Mouse (Mus musculus) midbrain, embryonic 13.5 days (tissue): ENCODE results near the gene Zcchc9. TPM values are rescaled to one million over a fixed set of nuclear protein-coding genes. Genes with fewer than 3 reads are reported as not detected.

ENCODE experiments used
- ATAC-seq: fragments of 200-750 bp; cut with Nextera tagmentation; 2 replicates; pipeline ENCODE4 v1.8.0; 2017; ENCODE audit warnings: mild to moderate bottlenecking, moderate TSS enrichment, moderate library complexity
- H3K27ac ChIP-seq: fragments of 300-500 bp; sonication (generic); 2 replicates; pipeline ENCODE4 v1.5.1; 2015; ENCODE audit warnings: inconsistent platforms, mild to moderate bottlenecking, moderate library complexity
- H3K27me3 ChIP-seq: fragments of 300-500 bp; sonication (generic); 2 replicates; pipeline ENCODE4 v1.6.1; 2015; ENCODE audit warnings: mild to moderate bottlenecking, inconsistent platforms
- H3K36me3 ChIP-seq: fragments of 300-500 bp; sonication (generic); 2 replicates; pipeline ENCODE4 v1.6.1; 2015; ENCODE audit warnings: mild to moderate bottlenecking, inconsistent platforms
- H3K4me1 ChIP-seq: fragments of 300-500 bp; sonication (generic); replicated peaks from 2 replicates; pipeline ENCODE4 v1.6.1; 2015; ENCODE audit warnings: inconsistent platforms
- H3K4me2 ChIP-seq: fragments of 300-500 bp; sonication (generic); replicated peaks from 2 replicates; pipeline ENCODE4 v1.6.1; 2015; ENCODE audit warnings: moderate library complexity, mild to moderate bottlenecking, inconsistent platforms
- H3K4me3 ChIP-seq: fragments of 300-500 bp; sonication (generic); replicated peaks from 2 replicates; pipeline ENCODE4 v1.5.1; 2015; ENCODE audit warnings: mild to moderate bottlenecking, inconsistent platforms
- H3K9ac ChIP-seq: fragments of 300-500 bp; sonication (generic); replicated peaks from 2 replicates; pipeline ENCODE4 v1.6.1; 2015; ENCODE audit warnings: mild to moderate bottlenecking, inconsistent platforms
- H3K9me3 ChIP-seq: fragments of 300-500 bp; sonication (generic); 2 replicates; pipeline ENCODE4 v1.6.1; 2016; ENCODE audit warnings: mild to moderate bottlenecking, inconsistent platforms
- WGBS: fragments of 180-500 bp; shearing (Covaris S2); methylation state at CpG from one replicate; pipeline ENCODE4 v1.1.7; 2015; 5-methylcytosine and 5-hydroxymethylcytosine counted together
- polyA plus RNA-seq: library from polyadenylated mRNA; unstranded; fragments of >200 nt; fragmentation: Nextera tagmentation; extraction: Ambion mirVana; gene quantifications from 2 replicates; pipeline ENCODE4 v1.2.1, GENCODE M21; 2015

Zcchc9 gene
- 26.0 and 27.2 TPM in 2 replicates for polyA plus RNA-seq

DNA sequence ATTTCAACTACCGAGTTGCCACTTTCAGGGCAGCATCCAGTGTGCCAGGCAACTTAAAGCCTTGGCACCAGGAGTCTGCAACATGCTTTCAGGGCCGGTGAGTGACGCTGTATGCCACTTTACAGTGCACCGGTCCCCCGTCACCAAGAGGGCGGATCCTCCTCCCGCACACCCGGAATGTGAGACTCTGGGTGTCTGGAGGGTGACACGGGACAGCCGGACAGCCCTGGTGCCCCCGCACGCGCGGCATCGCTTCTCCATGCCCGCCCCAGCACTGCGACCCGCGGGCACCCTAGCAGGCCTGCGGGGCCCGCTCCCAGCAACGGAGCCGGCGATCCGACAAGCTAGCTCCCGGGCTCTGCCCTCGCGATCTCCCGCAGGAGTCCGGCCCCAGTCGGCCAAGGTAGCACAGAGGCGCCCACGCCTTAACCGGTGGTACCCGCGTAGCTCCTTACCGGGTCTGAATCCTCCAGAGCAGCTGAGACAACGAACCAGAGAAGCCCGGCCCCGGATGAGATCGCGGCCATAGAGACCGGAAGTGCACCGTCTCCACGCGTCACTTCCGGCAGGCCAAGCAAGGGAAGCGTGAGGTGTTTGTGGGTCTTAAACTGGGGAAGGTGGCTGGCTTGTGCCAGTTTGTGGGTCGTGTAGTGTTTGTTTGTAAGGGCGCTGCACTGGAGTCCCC lies at the start of gene Zcchc9:
Gene Zcchc9 (minus strand): TSS at position 551 of the 685 bp plus-strand sequence.
- peak within 1 kb of the TSS; percentile 95 for H3K4me3 ChIP-seq
- H3K4me2 ChIP-seq: peak within 1 kb of the TSS; percentile 62
- under 1% methylated on average over 50 of the region's 50 CpGs for WGBS
- H3K27me3 ChIP-seq: no peaks in the 10 kb centered on the region
- peaks cover 14% of the 10 kb centered on the region for H3K4me1 ChIP-seq
- H3K9ac ChIP-seq: peak within 1 kb of the TSS; percentile 98
- H3K27ac ChIP-seq: peak within 1 kb of the TSS; percentile 96
- ATAC-seq: peak; percentile 99
- peaks cover 18% of the 10 kb centered on the region for H3K36me3 ChIP-seq
- H3K9me3 ChIP-seq: no peaks in the 10 kb centered on the region

DNA sequence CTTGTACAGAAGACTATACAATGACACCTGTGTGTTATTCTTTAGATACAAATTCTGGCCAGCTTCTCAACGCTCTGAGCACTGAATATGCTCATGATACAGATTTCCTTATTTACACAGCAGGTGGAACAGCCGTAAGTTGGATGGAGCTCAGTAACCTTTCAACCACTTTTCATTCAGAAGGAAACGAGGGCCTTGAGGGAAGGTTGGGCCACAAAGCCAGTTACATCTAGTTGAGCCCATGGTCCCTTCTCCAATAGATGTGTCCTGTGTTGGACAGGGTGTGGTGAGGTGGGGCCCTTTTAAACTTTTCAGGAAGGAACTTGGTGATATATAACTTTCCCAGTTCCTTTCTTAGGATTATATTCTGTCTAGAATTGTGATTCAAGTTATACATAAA lies 46.9 kb upstream of the Zcchc9 start:
- no peaks in the 10 kb centered on the region; the same call in 1 of the 2 replicates for H3K9me3 ChIP-seq
- no peaks in the 10 kb centered on the region for H3K4me1 ChIP-seq
- H3K27me3 ChIP-seq: no peaks in the 10 kb centered on the region
- no peak overlapping the region for H3K4me3 ChIP-seq
- no peak for ATAC-seq
- H3K27ac ChIP-seq: no peak overlapping the region
- 80% methylated on average over 3 of the region's 3 CpGs for WGBS
- H3K36me3 ChIP-seq: no peaks in the 10 kb centered on the region
- no peak overlapping the region for H3K9ac ChIP-seq
- H3K4me2 ChIP-seq: no peak overlapping the region

GRCm38 (mm10) chr13:91827876-91828275 lies 20.4 kb upstream of the Zcchc9 start:
- no peak overlapping the region for H3K4me3 ChIP-seq
- ATAC-seq: no peak

GRCm38 (mm10) chr13:91826066-91826465 lies 18.6 kb upstream of the Zcchc9 start:
- Histone ChIP-seq H3K9me3 (no peaks in the 10 kb centered on the region), H3K9ac (no peak overlapping the region)

More at GRCm38 (mm10) chr13:91827876-91828275, 20.4 kb upstream of the Zcchc9 start:
- Histone ChIP-seq H3K4me1 (no peaks in the 10 kb centered on the region), H3K27me3 (no peaks in the 10 kb centered on the region), H3K27ac (no peak overlapping the region), H3K36me3 (no peaks in the 10 kb centered on the region), H3K9ac (no peak overlapping the region), H3K4me2 (no peak overlapping the region), H3K9me3 (no peaks in the 10 kb centered on the region)

DNA sequence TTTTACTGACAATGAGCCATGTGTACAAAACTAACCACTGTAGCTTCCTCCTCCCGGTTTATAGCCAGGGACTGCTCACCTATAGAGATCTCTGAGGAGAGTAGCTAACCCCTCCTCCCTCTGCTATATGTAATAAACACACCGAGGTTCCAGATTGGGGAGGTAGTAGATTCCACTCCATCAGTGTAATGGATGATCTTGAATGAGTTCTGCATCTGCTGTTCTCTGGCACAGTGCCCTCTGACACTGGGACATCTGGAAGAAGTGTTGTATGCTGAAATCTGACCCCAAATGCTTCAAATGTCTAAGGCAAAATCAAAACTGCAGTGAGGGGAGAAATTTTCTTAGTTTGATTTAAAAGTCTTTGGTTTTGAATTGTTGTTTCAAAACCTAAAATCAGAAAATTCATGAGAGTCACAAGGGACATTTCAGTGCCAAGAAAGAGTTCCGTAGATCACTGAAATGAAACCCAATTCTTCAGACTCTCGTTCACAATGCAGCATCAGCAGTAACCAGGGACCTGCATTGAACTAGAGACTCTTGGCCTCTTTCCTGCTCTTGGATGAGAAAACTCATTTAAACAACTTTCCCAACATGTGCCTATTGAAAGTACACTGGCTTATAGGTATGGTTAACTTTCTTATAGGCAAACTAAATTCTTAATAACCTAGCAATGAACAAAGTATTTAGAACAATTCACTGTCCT lies 17.5 kb upstream of the Zcchc9 start:
- Histone ChIP-seq H3K9ac (no peak overlapping the region), H3K4me2 (no peak overlapping the region), H3K27me3 (no peaks in the 10 kb centered on the region), H3K4me3 (no peak overlapping the region), H3K36me3 (no peaks in the 10 kb centered on the region), H3K27ac (no peak overlapping the region), H3K9me3 (no peaks in the 10 kb centered on the region), H3K4me1 (no peaks in the 10 kb centered on the region)
- WGBS: 82% methylated on average over 4 of the region's 4 CpGs
- no peak for ATAC-seq

More at GRCm38 (mm10) chr13:91826066-91826465, 18.6 kb upstream of the Zcchc9 start:
- WGBS: 81% methylated on average over 2 of the region's 2 CpGs
- no peaks in the 10 kb centered on the region for H3K4me1 ChIP-seq
- H3K4me3 ChIP-seq: no peak overlapping the region
- no peak overlapping the region for H3K4me2 ChIP-seq
- H3K27me3 ChIP-seq: no peaks in the 10 kb centered on the region
- ATAC-seq: no peak
- no peaks in the 10 kb centered on the region for H3K36me3 ChIP-seq
- no peak overlapping the region for H3K27ac ChIP-seq

DNA sequence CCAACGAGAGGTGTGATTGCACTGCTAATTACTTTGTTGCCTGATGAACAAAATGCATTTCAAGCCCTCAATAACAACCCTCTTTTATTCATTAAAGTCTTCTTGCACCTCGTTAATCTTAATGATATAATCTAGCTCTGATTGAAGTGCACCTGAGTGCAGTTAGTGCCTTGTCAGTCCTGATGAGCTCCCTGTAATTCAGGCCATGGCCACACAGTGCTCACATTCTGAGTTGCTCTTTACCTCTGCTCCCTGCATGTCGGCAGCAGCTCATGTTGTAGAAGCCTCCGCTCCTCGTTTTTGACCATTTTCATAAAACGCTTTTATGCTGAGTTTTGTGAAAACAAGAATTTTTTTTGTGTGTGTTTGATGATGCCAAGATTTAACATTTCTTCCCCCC lies 16.2 kb upstream of the Zcchc9 start:
- no peak overlapping the region for H3K4me3 ChIP-seq
- no peak overlapping the region for H3K27ac ChIP-seq
- no peak for ATAC-seq
- no peak overlapping the region for H3K4me2 ChIP-seq
- H3K9me3 ChIP-seq: no peaks in the 10 kb centered on the region
- WGBS: 78% methylated on average over 6 of the region's 6 CpGs
- no peaks in the 10 kb centered on the region for H3K4me1 ChIP-seq
- H3K9ac ChIP-seq: no peak overlapping the region
- no peaks in the 10 kb centered on the region for H3K27me3 ChIP-seq
- H3K36me3 ChIP-seq: no peaks in the 10 kb centered on the region

- Histone ChIP-seq H3K9me3 (0 out of 2 replicates have a peak, but pooled peaks cover 2% of the 10 kb centered on the region), H3K27me3 (no peaks in the 10 kb centered on the region), H3K9ac (no peak overlapping the region), H3K27ac (no peak overlapping the region), H3K4me1 (no peaks in the 10 kb centered on the region), H3K36me3 (no peaks in the 10 kb centered on the region), H3K4me3 (no peak overlapping the region), H3K4me2 (no peak overlapping the region)
- 92% methylated on average over 5 of the region's 5 CpGs for WGBS
- no peak for ATAC-seq
Observed at GRCm38 (mm10) chr13:91814670-91815069, 7.2 kb upstream of the Zcchc9 start.

GRCm38 (mm10) chr13:91809476-91809875 lies 2.0 kb upstream of the Zcchc9 start:
- Histone ChIP-seq H3K27ac (no peak overlapping the region), H3K4me3 (no peak overlapping the region), H3K27me3 (no peaks in the 10 kb centered on the region), H3K36me3 (peaks cover 13% of the 10 kb centered on the region), H3K4me2 (no peak overlapping the region), H3K4me1 (peaks cover 14% of the 10 kb centered on the region), H3K9ac (no peak overlapping the region), H3K9me3 (0 out of 2 replicates have a peak, but pooled peaks cover 2% of the 10 kb centered on the region)
- no peak for ATAC-seq
- 43% methylated on average over 2 of the region's 2 CpGs for WGBS

DNA sequence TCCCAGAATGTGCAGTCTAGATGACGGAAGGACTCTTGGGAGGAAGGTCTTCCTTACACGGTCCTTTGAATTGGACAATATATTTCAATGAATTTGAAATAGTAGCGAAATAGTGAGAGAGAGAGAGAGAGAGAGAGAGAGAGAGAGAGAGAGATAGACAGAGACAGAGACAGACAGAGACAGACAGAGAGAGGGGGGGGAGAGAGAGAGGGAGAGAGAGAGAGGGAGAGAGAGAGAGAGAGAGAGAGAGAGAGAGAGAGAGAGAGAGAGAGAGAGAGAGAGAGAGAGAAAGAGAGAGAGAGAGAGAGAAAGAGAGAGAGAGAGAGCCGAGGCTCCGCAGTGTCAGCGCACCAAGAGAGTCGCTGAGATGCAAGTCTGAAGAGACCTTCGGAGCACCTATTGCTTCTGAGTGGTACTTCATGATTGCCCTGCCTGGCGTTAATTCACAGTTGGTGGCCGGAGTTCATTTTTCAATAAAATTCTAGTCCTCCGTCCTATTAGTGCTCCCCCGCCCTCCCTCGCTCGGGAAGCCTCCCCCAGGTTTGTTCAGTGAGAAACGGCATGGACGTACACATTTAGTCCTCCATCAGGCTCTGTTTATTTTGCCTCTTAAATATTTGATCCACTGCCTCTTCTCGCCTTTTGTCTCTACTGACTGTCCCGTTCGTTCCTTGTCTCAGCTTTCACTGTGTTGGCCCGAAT lies 520 bp upstream of the Zcchc9 start:
- Histone ChIP-seq H3K4me3 (peak overlapping the region; percentile 95), H3K4me1 (peaks cover 14% of the 10 kb centered on the region), H3K27ac (peak overlapping the region; percentile 96), H3K27me3 (no peaks in the 10 kb centered on the region), H3K4me2 (peak overlapping the region; percentile 62), H3K36me3 (peaks cover 18% of the 10 kb centered on the region), H3K9ac (peak overlapping the region; percentile 98), H3K9me3 (0 out of 2 replicates have a peak, but pooled peaks cover under 1% of the 10 kb centered on the region)
- 41% methylated on average over 20 of the region's 20 CpGs for WGBS
- no peak for ATAC-seq

- Histone ChIP-seq H3K4me2 (no peak overlapping the region), H3K27me3 (no peaks in the 10 kb centered on the region), H3K36me3 (peaks cover 69% of the 10 kb centered on the region), H3K9me3 (no peaks in the 10 kb centered on the region), H3K4me3 (no peak overlapping the region), H3K27ac (no peak overlapping the region), H3K9ac (no peak overlapping the region), H3K4me1 (peaks cover 6% of the 10 kb centered on the region)
- WGBS: 91% methylated on average over 5 of the region's 5 CpGs
- ATAC-seq: no peak
Observed at GRCm38 (mm10) chr13:91801726-91802125, 5.8 kb downstream of the Zcchc9 start.

DNA sequence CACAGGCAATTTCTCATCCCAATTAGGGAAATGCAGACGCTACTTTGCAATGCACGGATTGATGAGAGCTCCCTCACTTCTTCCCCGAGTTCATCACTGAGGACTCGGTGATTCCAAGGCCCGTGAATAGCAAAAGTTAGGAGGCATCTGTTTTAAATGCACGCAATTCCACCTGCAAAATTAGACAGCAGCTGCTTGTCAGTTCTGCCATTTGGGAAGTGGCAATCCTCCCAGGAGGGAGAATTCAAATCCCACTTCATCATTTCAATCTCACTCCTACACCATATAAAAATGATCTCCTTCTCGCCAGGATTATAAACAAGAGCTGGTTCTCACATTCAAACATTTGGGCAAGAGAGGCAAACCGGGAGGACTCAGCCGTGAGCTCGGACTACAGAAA lies 10.1 kb downstream of the Zcchc9 start:
- Histone ChIP-seq H3K9me3 (no peaks in the 10 kb centered on the region), H3K9ac (no peak overlapping the region), H3K4me1 (no peaks in the 10 kb centered on the region), H3K4me2 (no peak overlapping the region), H3K36me3 (peaks cover 81% of the 10 kb centered on the region), H3K4me3 (no peak overlapping the region), H3K27me3 (no peaks in the 10 kb centered on the region), H3K27ac (no peak overlapping the region)
- ATAC-seq: no peak
- whole genome bisulfite sequencing: 93% methylated on average over 10 of the region's 10 CpGs

GRCm38 (mm10) chr13:91796916-91797315 lies 10.6 kb downstream of the Zcchc9 start:
- Histone ChIP-seq H3K9me3 (no peaks in the 10 kb centered on the region), H3K4me3 (no peak overlapping the region), H3K4me1 (no peaks in the 10 kb centered on the region), H3K27me3 (no peaks in the 10 kb centered on the region), H3K36me3 (peaks cover 80% of the 10 kb centered on the region), H3K9ac (no peak overlapping the region), H3K27ac (no peak overlapping the region), H3K4me2 (no peak overlapping the region)
- 95% methylated on average over 6 of the region's 6 CpGs for WGBS
- ATAC-seq: no peak
